Comparison of ENCODE assay signal across 20 mouse cellular contexts in genomic region chr12:104248231-104248630, GRCm38 (mm10). TPM values are rescaled to one million over a fixed set of nuclear protein-coding genes. Genes with fewer than 3 reads are reported as not detected.
DNase-seq lines count a peak whose midpoint lies in the region; ATAC-seq lines count a peak whose summit lies in the region.
"Had no signal": no experiment of that assay in that cellular context is flagged by ENCODE, and none has a peak within 500 bp of the region (broad histone marks: within the 10 kb centered on the region; RNA-seq: fewer than 3 reads in every experiment).

No protein-coding gene starts in this region.

- H3K4me2 ChIP-seq in limb, embryonic 15.5 days: no peak overlapping the region
- H3K4me2 ChIP-seq in midbrain, embryonic 13.5 days (replicated peaks): no peak overlapping the region
- H3K4me2 ChIP-seq in neural tube, embryonic 14.5 days (ENCODE audit: low read depth, low read length): no peak overlapping the region
- H3K4me2 ChIP-seq: embryonic facial prominence, embryonic 12.5 days; heart, embryonic 15.5 days; limb, embryonic 13.5 days had no signal

- no peaks in the 10 kb centered on the region for H3K27me3 ChIP-seq in limb, embryonic 15.5 days
- no peaks in the 10 kb centered on the region for H3K27me3 ChIP-seq in limb, embryonic 10.5 days (ENCODE audit: low read depth, poor library complexity, severe bottlenecking)
- no peaks in the 10 kb centered on the region for H3K27me3 ChIP-seq in midbrain, embryonic 13.5 days
- no peaks in the 10 kb centered on the region for H3K27me3 ChIP-seq in neural tube, embryonic 14.5 days (ENCODE audit: control insufficient read depth, insufficient read depth, low read length)
- H3K27me3 ChIP-seq: embryonic facial prominence, embryonic 12.5 days; heart, embryonic 15.5 days; limb, embryonic 13.5 days had no signal

- ATAC-seq in limb, embryonic 15.5 days (ENCODE audit: insufficient number of reproducible peaks, low FRiP score, low TSS enrichment, low read depth): no peak
- 0 out of 2 replicates have a peak, but pooled peaks have one; percentile 5 for ATAC-seq in midbrain, embryonic 13.5 days
- ATAC-seq in neural tube, embryonic 14.5 days (ENCODE audit: low read depth): peak; percentile 22; the same call in 1 of the 2 replicates
- ATAC-seq: forebrain, embryonic 14.5 days; inflammation-experienced regulatory T-cells, adult 6 months had no signal

- 53% methylated on average over 3 of the region's 3 CpGs for WGBS in limb, embryonic 15.5 days
- 69% methylated on average over 3 of the region's 3 CpGs for WGBS in limb, embryonic 10.5 days
- WGBS in midbrain, embryonic 13.5 days: 80% methylated on average over 3 of the region's 3 CpGs
- 62% methylated on average over 3 of the region's 3 CpGs for WGBS in neural tube, embryonic 14.5 days

- no peak for DNase-seq in limb, embryonic 10.5 days (ENCODE audit: low spot score)
- peak; percentile 10 for DNase-seq in right cerebral cortex, postnatal 25 days
- no peak for DNase-seq in right cerebral cortex, postnatal 4 days
- no peak for DNase-seq in kidney, adult 8-10 months
- DNase-seq in cerebellum, adult 11-12 months: no peak
- DNase-seq: adrenal gland, adult 2 months; cerebellum, adult 9-11 months; gastrocnemius, postnatal 25 days; kidney, adult 9 months; kidney, postnatal 36 days; spleen, adult 18-20 months had no signal

- H3K4me1 ChIP-seq in limb, embryonic 15.5 days: 0 out of 2 replicates have a peak, but pooled peaks cover 6% of the 10 kb centered on the region
- peaks cover 6% of the 10 kb centered on the region for H3K4me1 ChIP-seq in limb, embryonic 10.5 days
- H3K4me1 ChIP-seq in midbrain, embryonic 13.5 days (replicated peaks): peaks cover 18% of the 10 kb centered on the region
- no peaks in the 10 kb centered on the region for H3K4me1 ChIP-seq in neural tube, embryonic 14.5 days (ENCODE audit: control insufficient read depth, insufficient read depth, low read length)
- H3K4me1 ChIP-seq: embryonic facial prominence, embryonic 12.5 days; heart, embryonic 15.5 days; limb, embryonic 13.5 days had no signal

- H3K27ac ChIP-seq in limb, embryonic 15.5 days: 0 out of 2 replicates have a peak overlapping the region, but pooled peaks have one; percentile 43
- H3K27ac ChIP-seq in limb, embryonic 10.5 days: no peak overlapping the region
- no peak overlapping the region for H3K27ac ChIP-seq in midbrain, embryonic 13.5 days
- H3K27ac ChIP-seq in neural tube, embryonic 14.5 days (ENCODE audit: low read depth, low read length): 0 out of 2 replicates have a peak overlapping the region, but pooled peaks have one; percentile 30
- H3K27ac ChIP-seq: embryonic facial prominence, embryonic 12.5 days; heart, embryonic 15.5 days; limb, embryonic 13.5 days had no signal

- H3K9me3 ChIP-seq in limb, embryonic 15.5 days: no peaks in the 10 kb centered on the region
- H3K9me3 ChIP-seq in limb, embryonic 10.5 days (replicated peaks): no peaks in the 10 kb centered on the region
- no peaks in the 10 kb centered on the region for H3K9me3 ChIP-seq in midbrain, embryonic 13.5 days
- H3K9me3 ChIP-seq in neural tube, embryonic 14.5 days (ENCODE audit: control insufficient read depth, low read length): no peaks in the 10 kb centered on the region
- H3K9me3 ChIP-seq: embryonic facial prominence, embryonic 12.5 days; heart, embryonic 15.5 days; limb, embryonic 13.5 days had no signal

- no peak overlapping the region for H3K4me3 ChIP-seq in limb, embryonic 15.5 days
- H3K4me3 ChIP-seq in limb, embryonic 10.5 days: no peak overlapping the region
- no peak overlapping the region for H3K4me3 ChIP-seq in midbrain, embryonic 13.5 days (replicated peaks)
- no peak overlapping the region for H3K4me3 ChIP-seq in neural tube, embryonic 14.5 days (ENCODE audit: low read depth, low read length)
- H3K4me3 ChIP-seq: embryonic facial prominence, embryonic 12.5 days; heart, embryonic 15.5 days; limb, embryonic 13.5 days had no signal

- H3K36me3 ChIP-seq in limb, embryonic 15.5 days: no peaks in the 10 kb centered on the region
- no peaks in the 10 kb centered on the region for H3K36me3 ChIP-seq in limb, embryonic 10.5 days
- no peaks in the 10 kb centered on the region for H3K36me3 ChIP-seq in midbrain, embryonic 13.5 days
- no peaks in the 10 kb centered on the region for H3K36me3 ChIP-seq in neural tube, embryonic 14.5 days (ENCODE audit: control insufficient read depth, insufficient read depth, low read length)
- H3K36me3 ChIP-seq: embryonic facial prominence, embryonic 12.5 days; heart, embryonic 15.5 days; limb, embryonic 13.5 days had no signal

- no peak overlapping the region for H3K9ac ChIP-seq in limb, embryonic 15.5 days
- no peak overlapping the region for H3K9ac ChIP-seq in midbrain, embryonic 13.5 days (replicated peaks)
- H3K9ac ChIP-seq in neural tube, embryonic 14.5 days (replicated peaks; ENCODE audit: low read depth, low read length): no peak overlapping the region
- H3K9ac ChIP-seq: embryonic facial prominence, embryonic 12.5 days; heart, embryonic 15.5 days; limb, embryonic 13.5 days had no signal

RNA-seq across cellular contexts. Expression of gene Serpina3g, which starts 12.2 kb away (rescaled TPM):
- 0.65 and 0.98 TPM in 2 replicates for polyA plus RNA-seq in limb, embryonic 15.5 days (2015; fragmentation: Nextera tagmentation; extraction: Ambion mirVana)
- polyA plus RNA-seq in limb, embryonic 10.5 days (2016; fragmentation: Nextera tagmentation; extraction: Ambion mirVana): 0.13 TPM in 1 of 2 replicates, not detected in the other
- 0.26 and 0.36 TPM in 2 replicates for polyA plus RNA-seq in midbrain, embryonic 13.5 days (2015; fragmentation: Nextera tagmentation; extraction: Ambion mirVana)
- polyA plus RNA-seq in neural tube, embryonic 14.5 days (2014; fragmentation: Nextera tagmentation; extraction: Ambion mirVana): 0.54 and 5.4 TPM in 2 replicates

RNA-seq across cellular contexts. Expression of gene Serpina3i, which starts 14.7 kb away (rescaled TPM):
- 1.1 and 2.9 TPM in 2 replicates for polyA plus RNA-seq in limb, embryonic 15.5 days (2015; fragmentation: Nextera tagmentation; extraction: Ambion mirVana)
- 0.14 and 0.39 TPM in 2 replicates for polyA plus RNA-seq in limb, embryonic 10.5 days (2016; fragmentation: Nextera tagmentation; extraction: Ambion mirVana)
- not detected in 2 replicates for polyA plus RNA-seq in midbrain, embryonic 13.5 days (2015; fragmentation: Nextera tagmentation; extraction: Ambion mirVana)
- 0.27 and 0.31 TPM in 2 replicates for polyA plus RNA-seq in neural tube, embryonic 14.5 days (2014; fragmentation: Nextera tagmentation; extraction: Ambion mirVana)
- polyA plus RNA-seq: cortical plate, adult 2 months; forebrain, embryonic 14.5 days; inflammation-experienced regulatory T-cells, adult 6 months had no signal

RNA-seq across cellular contexts. Expression of gene Serpina3f, which starts 33.9 kb away (rescaled TPM):
- not detected in 2 replicates for polyA plus RNA-seq in limb, embryonic 15.5 days (2015; fragmentation: Nextera tagmentation; extraction: Ambion mirVana)
- not detected in 2 replicates for polyA plus RNA-seq in limb, embryonic 10.5 days (2016; fragmentation: Nextera tagmentation; extraction: Ambion mirVana)
- polyA plus RNA-seq in midbrain, embryonic 13.5 days (2015; fragmentation: Nextera tagmentation; extraction: Ambion mirVana): 0.07 and 0.13 TPM in 2 replicates
- not detected in 2 replicates for polyA plus RNA-seq in neural tube, embryonic 14.5 days (2014; fragmentation: Nextera tagmentation; extraction: Ambion mirVana)
- polyA plus RNA-seq: cortical plate, adult 2 months; limb, embryonic 13.5 days had no signal

Comparison
In these comparisons a context has a peak if more than half of its experiments do, and no peak if none do; other contexts are left out.
1. H3K27ac ChIP-seq: peak in limb, embryonic 15.5 days (single experiment) and neural tube, embryonic 14.5 days (single experiment); none in limb, embryonic 10.5 days (single experiment) and midbrain, embryonic 13.5 days (single experiment).